Mouse (Mus musculus) embryonic fibroblast, embryonic 13.5 days (primary cell): ENCODE data around the gene Mllt3.
A peak's percentile ranks its signal among the peaks of the same experiment; 100 is the strongest.

Source experiments
- CTCF ChIP-seq: IDR thresholded peaks from 2 replicates; pipeline ENCODE4 v1.5.1; 2011; ENCODE audit warnings: mild to moderate bottlenecking, control low read depth, low read length, moderate library complexity, borderline replicate concordance; ENCODE audit not compliant: insufficient read depth
- POLR2A ChIP-seq: IDR thresholded peaks from 2 replicates; pipeline ENCODE4 v1.6.1; 2011; ENCODE audit warnings: low read depth, mild to moderate bottlenecking, control low read depth, low read length, moderate library complexity

DNA sequence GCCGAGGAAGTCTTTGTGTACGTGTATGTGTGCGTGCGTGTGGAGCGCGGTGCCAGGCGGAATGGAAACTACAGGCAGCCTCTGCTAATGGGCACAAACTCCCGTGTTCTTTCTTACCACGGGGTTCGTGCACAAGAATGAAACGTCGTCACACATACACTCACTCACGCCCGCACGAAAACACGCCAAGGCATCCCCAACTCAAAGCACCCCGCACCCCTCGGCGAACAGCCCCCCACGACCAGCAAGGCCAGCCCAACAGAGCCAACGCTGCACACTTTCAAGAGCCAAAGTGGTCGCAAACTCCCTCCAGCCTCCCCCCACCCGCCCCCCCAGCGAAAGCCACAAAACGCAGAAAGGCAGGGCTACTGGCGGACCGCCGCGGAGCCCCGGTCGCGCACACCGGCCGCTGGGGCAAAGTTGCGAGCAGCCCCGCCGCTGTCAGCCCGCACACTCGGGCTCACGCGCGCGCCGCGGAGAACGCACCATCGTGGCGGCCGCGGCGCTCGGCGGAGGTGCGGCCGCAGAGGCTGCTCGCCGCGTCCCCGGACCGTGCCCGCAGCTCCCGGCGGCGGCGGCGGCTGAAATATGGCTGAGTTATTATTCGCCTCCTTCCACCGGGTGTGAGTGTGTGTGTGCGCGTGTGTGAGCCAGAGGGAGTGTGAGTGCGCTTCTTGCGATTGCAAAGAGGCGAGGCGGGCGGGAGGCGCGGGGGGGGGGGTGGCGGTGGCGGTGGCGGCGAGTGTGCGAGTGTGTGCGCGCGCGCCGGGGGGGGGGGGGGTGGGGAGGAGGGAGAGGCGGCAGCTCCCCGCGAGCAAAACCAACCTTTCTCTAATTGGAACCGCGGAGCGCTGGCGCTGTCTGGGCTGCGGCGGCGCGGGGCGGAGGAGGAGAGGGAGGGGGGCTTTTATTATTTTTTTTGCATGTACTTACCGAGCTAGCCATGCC, 739 bp downstream of the Mllt3 start:
- TF ChIP-seq POLR2A (peak; percentile 42; the same call in 1 of the 2 replicates), CTCF (no peak)
